Mouse (Mus musculus): ENCODE measurements around the gene Rnase1. TPM values are rescaled to one million over a fixed set of nuclear protein-coding genes. Genes with fewer than 3 reads are reported as not detected.
"Not testable (repeated sequence)": the region's sequence is repeated elsewhere in the genome, so short reads cannot be mapped to it uniquely, and the experiment has no call there.

Gene Rnase1
- 0.20 TPM in 1 of 2 replicates, not detected in the other for polyA plus RNA-seq (2014; fragmentation: Nextera tagmentation; extraction: Ambion mirVana)

GRCm38 (mm10) chr14:51146685-51147084, at the start of gene Rnase1:
TSS of gene Rnase1 (minus strand) at chr14:51146785.
- DNase-seq (ENCODE audit: low spot score) (no peak), ATAC-seq (ENCODE audit: low FRiP score) (no peak; the same call in 1 of the 2 replicates)
- Histone ChIP-seq H3K27me3 (ENCODE audit: control insufficient read depth, insufficient read depth, low read length) (no peaks in the 10 kb centered on the region), H3K4me3 (ENCODE audit: low read depth, low read length) (no peak within 1 kb of the TSS), H3K9ac (ENCODE audit: low read depth, low read length) (no peak within 1 kb of the TSS), H3K9me3 (ENCODE audit: control insufficient read depth, low read length) (no peaks in the 10 kb centered on the region), H3K27ac (ENCODE audit: low read depth, low read length) (no peak within 1 kb of the TSS), H3K4me1 (replicated peaks; ENCODE audit: control insufficient read depth, insufficient read depth, low read length) (no peaks in the 10 kb centered on the region), H3K4me2 (replicated peaks; ENCODE audit: low read depth, low read length) (no peak within 1 kb of the TSS), H3K36me3 (ENCODE audit: control insufficient read depth, insufficient read depth, low read length) (no peaks in the 10 kb centered on the region)
- WGBS: 43% methylated on average over 2 of the region's 2 CpGs

- H3K27me3 ChIP-seq (ENCODE audit: control insufficient read depth, insufficient read depth, low read length): no peaks in the 10 kb centered on the region
- DNase-seq (ENCODE audit: low spot score): no peak
- H3K4me3 ChIP-seq (ENCODE audit: low read depth, low read length): no peak overlapping the region
- H3K4me2 ChIP-seq (replicated peaks; ENCODE audit: low read depth, low read length): no peak overlapping the region
- 91% methylated on average over 4 of the region's 4 CpGs for WGBS
- H3K9ac ChIP-seq (ENCODE audit: low read depth, low read length): no peak overlapping the region
- H3K4me1 ChIP-seq (replicated peaks; ENCODE audit: control insufficient read depth, insufficient read depth, low read length): no peaks in the 10 kb centered on the region
- H3K27ac ChIP-seq (ENCODE audit: low read depth, low read length): no peak overlapping the region
- no peaks in the 10 kb centered on the region for H3K9me3 ChIP-seq (ENCODE audit: control insufficient read depth, low read length)
- no peaks in the 10 kb centered on the region for H3K36me3 ChIP-seq (ENCODE audit: control insufficient read depth, insufficient read depth, low read length)
- no peak for ATAC-seq (ENCODE audit: low FRiP score)
Measured at GRCm38 (mm10) chr14:51195681-51196080, 49.1 kb upstream of the Rnase1 start.

DNA sequence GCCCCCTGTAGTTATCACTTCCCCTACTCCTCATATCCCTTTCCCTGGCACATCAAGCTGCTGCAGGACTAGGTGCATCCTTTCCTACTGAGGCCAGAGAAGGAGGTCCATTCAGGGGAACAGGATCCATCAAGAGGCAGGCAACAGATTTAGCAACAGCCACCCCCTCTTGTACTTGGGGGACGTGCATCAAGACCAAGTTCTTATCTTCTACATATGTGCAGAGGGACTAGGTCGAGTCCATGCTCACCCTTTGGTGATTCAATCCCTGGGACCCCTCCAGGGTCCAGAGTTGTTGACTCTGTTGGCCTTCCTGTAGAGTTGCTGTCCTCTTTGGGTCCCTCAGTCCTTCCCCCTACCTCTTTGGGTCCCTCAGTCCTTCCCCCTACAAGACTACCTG, 34.5 kb upstream of the Rnase1 start:
- DNase-seq (ENCODE audit: low spot score); H3K27ac ChIP-seq (ENCODE audit: low read depth, low read length); H3K4me2 ChIP-seq (replicated peaks; ENCODE audit: low read depth, low read length); H3K36me3 ChIP-seq (ENCODE audit: control insufficient read depth, insufficient read depth, low read length); ATAC-seq (ENCODE audit: low FRiP score); H3K4me3 ChIP-seq (ENCODE audit: low read depth, low read length); H3K4me1 ChIP-seq (replicated peaks; ENCODE audit: control insufficient read depth, insufficient read depth, low read length); H3K9ac ChIP-seq (ENCODE audit: low read depth, low read length); H3K27me3 ChIP-seq (ENCODE audit: control insufficient read depth, insufficient read depth, low read length); H3K9me3 ChIP-seq (ENCODE audit: control insufficient read depth, low read length): not testable (repeated sequence)
- WGBS: 87% methylated on average over 2 of the region's 2 CpGs

DNA sequence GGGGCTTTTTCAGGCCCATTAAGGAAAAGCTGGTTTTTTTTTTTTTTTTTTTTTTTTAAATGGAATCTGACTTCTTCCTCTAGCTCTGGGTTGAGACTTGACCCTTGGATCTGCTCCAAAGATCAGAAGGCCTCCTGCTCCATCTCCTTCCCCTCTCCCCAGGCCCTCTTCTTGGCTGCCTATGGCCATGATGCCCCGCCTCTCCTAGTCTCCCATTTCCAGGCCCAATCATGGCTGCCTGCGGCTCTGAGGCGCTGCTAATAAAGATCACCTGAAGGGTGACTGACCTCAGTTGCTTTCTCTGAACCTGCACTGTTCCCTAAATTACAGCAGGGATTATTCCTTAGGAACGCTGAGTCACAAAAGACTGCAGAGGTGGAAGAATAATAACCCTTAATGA, 27.3 kb upstream of the Rnase1 start:
- no peak for ATAC-seq (ENCODE audit: low FRiP score)

DNA sequence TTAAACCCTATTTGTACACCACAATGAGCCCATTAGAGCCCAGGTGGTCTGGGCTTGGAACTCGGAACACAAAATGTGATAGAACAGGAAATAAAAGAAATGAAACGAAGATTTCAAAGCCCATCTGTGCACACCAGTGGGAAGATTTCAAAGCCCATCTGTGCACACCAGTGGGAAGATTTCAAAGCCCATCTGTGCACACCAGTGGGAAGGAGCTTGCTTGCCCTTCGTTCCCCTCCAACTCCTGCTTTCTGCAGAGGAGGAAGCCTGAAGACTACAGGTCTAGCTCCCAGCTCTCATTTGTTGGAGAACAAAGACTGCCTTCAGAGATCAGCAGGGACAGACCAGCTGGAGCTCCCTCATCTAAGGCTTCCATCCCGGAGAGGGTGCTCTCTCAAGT, 26.4 kb upstream of the Rnase1 start:
- not testable (repeated sequence) for H3K27me3 ChIP-seq (ENCODE audit: control insufficient read depth, insufficient read depth, low read length); DNase-seq (ENCODE audit: low spot score)
- 57% methylated on average over 4 of the region's 4 CpGs for WGBS

More for the DNA sequence above, 27.3 kb upstream of the Rnase1 start:
- Histone ChIP-seq H3K9me3 (ENCODE audit: control insufficient read depth, low read length) (no peaks in the 10 kb centered on the region), H3K4me1 (replicated peaks; ENCODE audit: control insufficient read depth, insufficient read depth, low read length) (no peaks in the 10 kb centered on the region), H3K4me3 (ENCODE audit: low read depth, low read length) (no peak overlapping the region), H3K4me2 (replicated peaks; ENCODE audit: low read depth, low read length) (no peak overlapping the region), H3K27me3 (ENCODE audit: control insufficient read depth, insufficient read depth, low read length) (no peaks in the 10 kb centered on the region), H3K9ac (ENCODE audit: low read depth, low read length) (no peak overlapping the region), H3K27ac (ENCODE audit: low read depth, low read length) (no peak overlapping the region), H3K36me3 (ENCODE audit: control insufficient read depth, insufficient read depth, low read length) (no peaks in the 10 kb centered on the region)
- no peak for DNase-seq (ENCODE audit: low spot score)
- 80% methylated on average over 4 of the region's 4 CpGs for WGBS

GRCm38 (mm10) chr14:51172095-51172865, 25.7 kb upstream of the Rnase1 start:
- H3K36me3 ChIP-seq (ENCODE audit: control insufficient read depth, insufficient read depth, low read length); H3K4me1 ChIP-seq (replicated peaks; ENCODE audit: control insufficient read depth, insufficient read depth, low read length); H3K9me3 ChIP-seq (ENCODE audit: control insufficient read depth, low read length); H3K4me2 ChIP-seq (replicated peaks; ENCODE audit: low read depth, low read length); H3K27me3 ChIP-seq (ENCODE audit: control insufficient read depth, insufficient read depth, low read length); H3K9ac ChIP-seq (ENCODE audit: low read depth, low read length); H3K27ac ChIP-seq (ENCODE audit: low read depth, low read length); H3K4me3 ChIP-seq (ENCODE audit: low read depth, low read length): not testable (repeated sequence)
- WGBS: 39% methylated on average over 9 of the region's 9 CpGs
- ATAC-seq (ENCODE audit: low FRiP score): peak; percentile 51; the same call in 1 of the 2 replicates
- peak; percentile 76 for DNase-seq (ENCODE audit: low spot score)

More for the DNA sequence above, 26.4 kb upstream of the Rnase1 start:
- not testable (repeated sequence) for H3K4me3 ChIP-seq (ENCODE audit: low read depth, low read length); H3K9ac ChIP-seq (ENCODE audit: low read depth, low read length); H3K4me1 ChIP-seq (replicated peaks; ENCODE audit: control insufficient read depth, insufficient read depth, low read length); H3K27ac ChIP-seq (ENCODE audit: low read depth, low read length); H3K36me3 ChIP-seq (ENCODE audit: control insufficient read depth, insufficient read depth, low read length); H3K4me2 ChIP-seq (replicated peaks; ENCODE audit: low read depth, low read length); ATAC-seq (ENCODE audit: low FRiP score); H3K9me3 ChIP-seq (ENCODE audit: control insufficient read depth, low read length)

GRCm38 (mm10) chr14:51166068-51166467, 19.5 kb upstream of the Rnase1 start:
- ATAC-seq (ENCODE audit: low FRiP score): no peak
- H3K27me3 ChIP-seq (ENCODE audit: control insufficient read depth, insufficient read depth, low read length): no peaks in the 10 kb centered on the region
- no peaks in the 10 kb centered on the region for H3K9me3 ChIP-seq (ENCODE audit: control insufficient read depth, low read length)
- DNase-seq (ENCODE audit: low spot score): no peak
- no peak overlapping the region for H3K4me2 ChIP-seq (replicated peaks; ENCODE audit: low read depth, low read length)
- H3K27ac ChIP-seq (ENCODE audit: low read depth, low read length): no peak overlapping the region
- no peaks in the 10 kb centered on the region for H3K4me1 ChIP-seq (replicated peaks; ENCODE audit: control insufficient read depth, insufficient read depth, low read length)
- H3K4me3 ChIP-seq (ENCODE audit: low read depth, low read length): no peak overlapping the region
- H3K36me3 ChIP-seq (ENCODE audit: control insufficient read depth, insufficient read depth, low read length): no peaks in the 10 kb centered on the region
- no peak overlapping the region for H3K9ac ChIP-seq (ENCODE audit: low read depth, low read length)

DNA sequence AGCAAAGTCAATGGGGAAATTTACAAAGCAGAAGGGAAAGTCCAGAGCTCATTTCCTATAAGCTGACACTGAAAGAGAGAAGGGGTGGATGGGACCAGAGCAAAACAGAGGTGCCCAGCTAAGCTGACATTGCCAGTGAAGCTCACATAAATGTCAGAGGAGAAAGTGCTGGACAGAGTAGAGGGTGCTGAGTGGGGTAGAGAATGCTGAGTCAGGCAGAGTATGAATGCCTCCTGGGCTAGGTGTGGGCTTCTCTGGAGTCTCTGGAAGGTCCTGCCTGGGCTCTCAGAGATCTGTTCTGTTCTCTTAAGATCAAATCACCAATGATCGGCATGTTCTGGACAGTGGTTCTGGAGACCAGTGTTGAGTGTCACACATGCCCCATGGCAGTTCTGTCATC, 18.9 kb upstream of the Rnase1 start:
- no peak overlapping the region for H3K9ac ChIP-seq (ENCODE audit: low read depth, low read length)
- WGBS: 90% methylated on average over 1 of the region's 1 CpGs
- H3K27me3 ChIP-seq (ENCODE audit: control insufficient read depth, insufficient read depth, low read length): no peaks in the 10 kb centered on the region
- H3K4me2 ChIP-seq (replicated peaks; ENCODE audit: low read depth, low read length): no peak overlapping the region
- no peaks in the 10 kb centered on the region for H3K36me3 ChIP-seq (ENCODE audit: control insufficient read depth, insufficient read depth, low read length)
- H3K4me1 ChIP-seq (replicated peaks; ENCODE audit: control insufficient read depth, insufficient read depth, low read length): no peaks in the 10 kb centered on the region
- no peak for ATAC-seq (ENCODE audit: low FRiP score)
- no peak for DNase-seq (ENCODE audit: low spot score)
- H3K27ac ChIP-seq (ENCODE audit: low read depth, low read length): no peak overlapping the region
- H3K4me3 ChIP-seq (ENCODE audit: low read depth, low read length): no peak overlapping the region
- H3K9me3 ChIP-seq (ENCODE audit: control insufficient read depth, low read length): no peaks in the 10 kb centered on the region

- DNase-seq (ENCODE audit: low spot score); H3K36me3 ChIP-seq (ENCODE audit: control insufficient read depth, insufficient read depth, low read length); H3K9ac ChIP-seq (ENCODE audit: low read depth, low read length); ATAC-seq (ENCODE audit: low FRiP score); H3K4me2 ChIP-seq (replicated peaks; ENCODE audit: low read depth, low read length); H3K4me3 ChIP-seq (ENCODE audit: low read depth, low read length); H3K4me1 ChIP-seq (replicated peaks; ENCODE audit: control insufficient read depth, insufficient read depth, low read length); H3K9me3 ChIP-seq (ENCODE audit: control insufficient read depth, low read length); H3K27me3 ChIP-seq (ENCODE audit: control insufficient read depth, insufficient read depth, low read length); H3K27ac ChIP-seq (ENCODE audit: low read depth, low read length): not testable (repeated sequence)
- 95% methylated on average over 6 of the region's 6 CpGs for WGBS
Measured at GRCm38 (mm10) chr14:51163323-51163722, 16.7 kb upstream of the Rnase1 start.

All from hindbrain, embryonic 11.5 days (tissue).